Mouse (Mus musculus) stomach, embryonic 16.5 days (tissue): ENCODE results near the gene Mrpl2. TPM values are rescaled to one million over a fixed set of nuclear protein-coding genes. Genes with fewer than 3 reads are reported as not detected.
A peak's percentile ranks its signal among the peaks of the same experiment; 100 is the strongest.

ENCODE experiments used
- ATAC-seq: fragments of 200-750 bp; cut with Nextera tagmentation; 2 replicates; pipeline ENCODE4 v1.8.0; 2017; ENCODE audit warnings: moderate number of reproducible peaks, moderate TSS enrichment; ENCODE audit not compliant: insufficient read depth, low FRiP score
- H3K27ac ChIP-seq: fragments of 300-500 bp; sonication (generic); 2 replicates; pipeline ENCODE4 v1.5.1; 2014; ENCODE audit warnings: low read length
- H3K27me3 ChIP-seq: fragments of 300-500 bp; sonication (generic); 2 replicates; pipeline ENCODE4 v1.6.1; 2014; ENCODE audit warnings: low read length, control low read depth, mixed read lengths; ENCODE audit not compliant: control insufficient read depth, insufficient read depth
- H3K36me3 ChIP-seq: fragments of 300-500 bp; sonication (generic); 2 replicates; pipeline ENCODE4 v1.6.1; 2014; ENCODE audit warnings: low read length; ENCODE audit not compliant: control insufficient read depth, insufficient read depth
- H3K4me1 ChIP-seq: fragments of 300-500 bp; sonication (generic); 2 replicates; pipeline ENCODE4 v1.6.1; 2014; ENCODE audit warnings: low read length, control low read depth, mixed read lengths; ENCODE audit not compliant: control insufficient read depth, insufficient read depth
- H3K4me2 ChIP-seq: fragments of 300-500 bp; sonication (generic); 2 replicates; pipeline ENCODE4 v1.6.1; 2014; ENCODE audit warnings: low read depth, low read length, mixed read lengths
- H3K4me3 ChIP-seq: fragments of 300-500 bp; sonication (generic); replicated peaks from 2 replicates; pipeline ENCODE4 v1.5.1; 2014; ENCODE audit warnings: mild to moderate bottlenecking, low read length
- H3K9ac ChIP-seq: fragments of 300-500 bp; sonication (generic); 2 replicates; pipeline ENCODE4 v1.6.1; 2014; ENCODE audit warnings: low read length
- H3K9me3 ChIP-seq: fragments of 300-500 bp; sonication (generic); replicated peaks from 2 replicates; pipeline ENCODE4 v1.6.1; 2016; ENCODE audit warnings: low read length, control low read depth; ENCODE audit not compliant: control insufficient read depth
- WGBS: fragments of 180-500 bp; shearing (Covaris S2); extraction: QIAGEN DNeasy Blood & Tissue Kit; methylation state at CpG from one replicate; pipeline ENCODE4 v1.1.7; 2014; 5-methylcytosine and 5-hydroxymethylcytosine counted together
- polyA plus RNA-seq: library from polyadenylated mRNA; unstranded; fragments of >200 nt; fragmentation: Nextera tagmentation; extraction: Ambion mirVana; gene quantifications from 2 replicates; pipeline ENCODE4 v1.2.1, GENCODE M21; 2015

Gene Mrpl2
- polyA plus RNA-seq, 1 experiment from 2014 or later, result 99.9 TPM

DNA sequence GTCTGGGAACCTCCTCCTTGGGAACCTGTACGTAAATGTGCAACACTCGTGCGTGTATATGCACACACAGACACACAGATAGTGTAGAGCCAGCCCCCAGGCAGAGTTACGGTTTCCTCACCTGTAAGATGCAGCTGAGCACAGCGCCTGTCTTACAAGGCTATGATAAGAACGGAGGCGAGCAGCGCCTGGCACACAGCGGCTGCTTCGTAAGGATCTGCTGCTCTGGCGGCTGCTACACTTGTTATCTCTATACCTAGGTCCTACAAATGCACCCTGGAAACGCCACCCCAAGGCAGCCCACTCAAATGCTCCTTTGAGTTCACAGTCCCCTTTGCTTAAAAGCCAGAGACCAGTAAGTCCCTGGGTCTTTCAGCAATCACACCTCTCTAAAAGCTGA is 44.6 kb downstream of the Mrpl2 start:
- H3K27ac ChIP-seq, result no peak overlapping the region
- H3K36me3 ChIP-seq, result peaks cover 6% of the 10 kb centered on the region; the same call in 1 of the 2 replicates
- H3K4me3 ChIP-seq, result no peak overlapping the region
- no peak overlapping the region for H3K9ac ChIP-seq
- no peaks in the 10 kb centered on the region for H3K27me3 ChIP-seq
- ATAC-seq, result no peak
- H3K4me1 ChIP-seq, result no peaks in the 10 kb centered on the region
- no peaks in the 10 kb centered on the region for H3K9me3 ChIP-seq
- 88% methylated on average over 12 of the region's 12 CpGs for WGBS
- H3K4me2 ChIP-seq, result no peak overlapping the region

- ATAC-seq, result peak; percentile 53; the same call in 1 of the 2 replicates
- no peak overlapping the region for H3K4me2 ChIP-seq
- no peak overlapping the region for H3K4me3 ChIP-seq
- H3K9me3 ChIP-seq, result no peaks in the 10 kb centered on the region
- H3K27me3 ChIP-seq, result no peaks in the 10 kb centered on the region
- H3K9ac ChIP-seq, result no peak overlapping the region
- WGBS, result 70% methylated on average over 2 of the region's 2 CpGs
- H3K36me3 ChIP-seq, result peaks cover 6% of the 10 kb centered on the region; the same call in 1 of the 2 replicates
- H3K4me1 ChIP-seq, result no peaks in the 10 kb centered on the region
- H3K27ac ChIP-seq, result no peak overlapping the region
Observed at GRCm38 (mm10) chr17:46691390-46691789, 45.4 kb downstream of the Mrpl2 start.

- Histone ChIP-seq H3K4me1 (no peaks in the 10 kb centered on the region), H3K9ac (no peak overlapping the region), H3K9me3 (no peaks in the 10 kb centered on the region), H3K27me3 (no peaks in the 10 kb centered on the region), H3K4me2 (no peak overlapping the region), H3K4me3 (no peak overlapping the region), H3K27ac (no peak overlapping the region), H3K36me3 (0 out of 2 replicates have a peak, but pooled peaks cover under 1% of the 10 kb centered on the region)
- WGBS, result 66% methylated on average over 1 of the region's 1 CpGs
- ATAC-seq, result no peak
Observed at GRCm38 (mm10) chr17:46694517-46695063, 48.6 kb downstream of the Mrpl2 start.

DNA sequence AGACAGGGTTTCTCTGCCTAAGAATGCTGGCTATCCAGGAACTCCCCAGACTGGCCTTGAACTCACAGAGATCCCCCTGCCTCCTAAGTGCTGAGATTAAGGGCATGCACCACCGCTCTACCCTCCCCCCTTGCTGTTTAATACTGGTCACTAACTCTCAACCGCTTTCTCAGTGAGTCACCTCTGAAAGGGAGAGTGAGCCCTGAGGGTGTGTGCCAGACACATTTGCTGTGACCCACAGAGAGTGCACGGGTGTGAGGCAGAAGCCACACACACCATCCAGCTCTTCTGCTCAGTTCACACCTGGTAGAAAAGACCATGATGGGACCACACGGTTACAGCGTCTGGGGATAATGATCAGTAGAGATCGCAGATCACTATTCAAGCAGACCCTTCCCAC is 52.5 kb downstream of the Mrpl2 start:
- ATAC-seq, result no peak
- Histone ChIP-seq H3K4me1 (peaks cover 26% of the 10 kb centered on the region), H3K9ac (no peak overlapping the region), H3K9me3 (no peaks in the 10 kb centered on the region), H3K4me2 (no peak overlapping the region), H3K27ac (no peak overlapping the region), H3K36me3 (peaks cover 4% of the 10 kb centered on the region; the same call in 1 of the 2 replicates), H3K4me3 (no peak overlapping the region), H3K27me3 (no peaks in the 10 kb centered on the region)
- 87% methylated on average over 6 of the region's 6 CpGs for WGBS

- Histone ChIP-seq H3K9me3 (no peaks in the 10 kb centered on the region), H3K27ac (no peak overlapping the region), H3K27me3 (no peaks in the 10 kb centered on the region), H3K4me2 (no peak overlapping the region), H3K9ac (no peak overlapping the region), H3K36me3 (peaks cover 4% of the 10 kb centered on the region; the same call in 1 of the 2 replicates), H3K4me3 (no peak overlapping the region), H3K4me1 (peaks cover 31% of the 10 kb centered on the region)
- 69% methylated on average over 5 of the region's 5 CpGs for WGBS
- no peak for ATAC-seq
Observed at GRCm38 (mm10) chr17:46699245-46699644, 53.2 kb downstream of the Mrpl2 start.

Other genes with a start within 250 kb of the Mrpl2 start
- 1.5 and 1.8 TPM in 2 replicates for gene Crip3, start 217.3 kb upstream of the Mrpl2 start, polyA plus RNA-seq
- not detected in 2 replicates for gene Slc22a7, start 207.8 kb upstream of the Mrpl2 start, polyA plus RNA-seq
- gene Ttbk1, start 158.6 kb upstream of the Mrpl2 start, polyA plus RNA-seq, result 0.12 and 0.19 TPM in 2 replicates
- 40.4 and 45.3 TPM in 2 replicates for gene Dnph1, start 149.5 kb upstream of the Mrpl2 start, polyA plus RNA-seq
- gene Cul9, start 99.8 kb upstream of the Mrpl2 start, polyA plus RNA-seq, result 3.2 and 4.0 TPM in 2 replicates
- 7.0 and 8.9 TPM in 2 replicates for gene Srf, start 90.1 kb upstream of the Mrpl2 start, polyA plus RNA-seq
- 93.9 and 94.9 TPM in 2 replicates for gene Ptk7, start 16.7 kb upstream of the Mrpl2 start, polyA plus RNA-seq
- 41.4 and 46.7 TPM in 2 replicates for gene Klc4, start 207 bp upstream of the Mrpl2 start, polyA plus RNA-seq
- gene Cul7, start 4.1 kb downstream of the Mrpl2 start, polyA plus RNA-seq, result 51.2 and 54.8 TPM in 2 replicates
- 49.7 and 52.4 TPM in 2 replicates for gene Rrp36, start 28.1 kb downstream of the Mrpl2 start, polyA plus RNA-seq
- gene Mea1, start 32.6 kb downstream of the Mrpl2 start, polyA plus RNA-seq, result 148 and 160 TPM in 2 replicates
- gene Klhdc3, start 34.7 kb downstream of the Mrpl2 start, polyA plus RNA-seq, result 110 and 113 TPM in 2 replicates
- gene Ppp2r5d, start 58.9 kb downstream of the Mrpl2 start, polyA plus RNA-seq, result 71.7 and 82.4 TPM in 2 replicates
- 14.7 and 15.0 TPM in 2 replicates for gene Pex6, start 65.2 kb downstream of the Mrpl2 start, polyA plus RNA-seq
- 17.1 and 21.8 TPM in 2 replicates for gene Gnmt, start 82.9 kb downstream of the Mrpl2 start, polyA plus RNA-seq
- gene Cnpy3, start 106.0 kb downstream of the Mrpl2 start, polyA plus RNA-seq, result 70.7 and 74.0 TPM in 2 replicates
- 0.17 TPM in 1 of 2 replicates, not detected in the other for gene Ptcra, start 117.5 kb downstream of the Mrpl2 start, polyA plus RNA-seq
- gene 2310039H08Rik, start 126.4 kb downstream of the Mrpl2 start, polyA plus RNA-seq, result 76.2 and 83.8 TPM in 2 replicates
- gene Rpl7l1, start 136.4 kb downstream of the Mrpl2 start, polyA plus RNA-seq, result 151 and 155 TPM in 2 replicates
- 3.4 and 4.0 TPM in 2 replicates for gene Bicral, start 212.3 kb downstream of the Mrpl2 start, polyA plus RNA-seq
- 25.8 and 34.8 TPM in 2 replicates for gene Tbcc, start 244.5 kb downstream of the Mrpl2 start, polyA plus RNA-seq